Mouse (Mus musculus): ENCODE measurements around the gene Dlg4.

GRCm38 (mm10) chr11:70084563-70084962 is 67.8 kb downstream of the Dlg4 start:
- TF ChIP-seq TAL1 (IDR thresholded peaks at IDR 0.05; ENCODE audit: low read length) (no peak), GATA1 (IDR thresholded peaks at IDR 0.05; ENCODE audit: low read length) (no peak)
